Mouse (Mus musculus) embryonic facial prominence, embryonic 11.5 days (tissue): Measurements from ENCODE around the gene Taf1b. TPM values are rescaled to one million over a fixed set of nuclear protein-coding genes. Genes with fewer than 3 reads are reported as not detected.

Experiments used
- ATAC-seq: fragments of 200-750 bp; cut with Nextera tagmentation; replicated peaks from 2 replicates; pipeline ENCODE4 v1.8.0; 2017; ENCODE audit warnings: low read depth; ENCODE audit not compliant: insufficient number of reproducible peaks, low FRiP score, low TSS enrichment
- DNase-seq: peaks from one replicate; pipeline ENCODE4 v3.0.0-alpha.2; 2015; ENCODE audit warnings: low spot score
- H3K27ac ChIP-seq: fragments of 300-500 bp; sonication (generic); replicated peaks from 2 replicates; pipeline ENCODE4 v1.5.1; 2014; ENCODE audit warnings: mild to moderate bottlenecking, low read depth, low read length, control low read depth
- H3K27me3 ChIP-seq: fragments of 300-500 bp; sonication (generic); 2 replicates; pipeline ENCODE4 v1.6.1; 2014; ENCODE audit warnings: mild to moderate bottlenecking, low read length, moderate library complexity, mixed read lengths; ENCODE audit not compliant: control insufficient read depth, insufficient read depth
- H3K36me3 ChIP-seq: fragments of 300-500 bp; sonication (generic); replicated peaks from 2 replicates; pipeline ENCODE4 v1.6.1; 2014; ENCODE audit warnings: low read depth, mild to moderate bottlenecking, low read length, moderate library complexity, mixed read lengths; ENCODE audit not compliant: control insufficient read depth, insufficient read depth
- H3K4me1 ChIP-seq: fragments of 300-500 bp; sonication (generic); 2 replicates; pipeline ENCODE4 v1.6.1; 2014; ENCODE audit warnings: low read length, mixed read lengths; ENCODE audit not compliant: control insufficient read depth, insufficient read depth
- H3K4me2 ChIP-seq: fragments of 300-500 bp; sonication (generic); 2 replicates; pipeline ENCODE4 v1.6.1; 2014; ENCODE audit warnings: low read depth, mild to moderate bottlenecking, control low read depth, low read length, moderate library complexity
- H3K4me3 ChIP-seq: fragments of 300-500 bp; sonication (generic); 2 replicates; pipeline ENCODE4 v1.5.1; 2014; ENCODE audit warnings: low read depth, low read length, control low read depth
- H3K9ac ChIP-seq: fragments of 300-500 bp; sonication (generic); replicated peaks from 2 replicates; pipeline ENCODE4 v1.6.1; 2014; ENCODE audit warnings: mild to moderate bottlenecking, control low read depth, low read length
- H3K9me3 ChIP-seq: fragments of 300-500 bp; sonication (generic); replicated peaks from 2 replicates; pipeline ENCODE4 v1.6.1; 2016; ENCODE audit warnings: mild to moderate bottlenecking, low read length, inconsistent platforms, mixed read lengths; ENCODE audit not compliant: control insufficient read depth
- WGBS: fragments of 180-500 bp; shearing (Covaris S2); extraction: QIAGEN DNeasy Blood & Tissue Kit; methylation state at CpG from one replicate; pipeline ENCODE4 v1.1.7; 2014; 5-methylcytosine and 5-hydroxymethylcytosine counted together
- polyA plus RNA-seq: library from polyadenylated mRNA; unstranded; fragments of >200 nt; fragmentation: Nextera tagmentation; extraction: Ambion mirVana; gene quantifications from 2 replicates; pipeline ENCODE4 v1.2.1, GENCODE M21; 2014

The Taf1b gene
- polyA plus RNA-seq, 1 experiment from 2014 or later: 36.0 TPM

DNA sequence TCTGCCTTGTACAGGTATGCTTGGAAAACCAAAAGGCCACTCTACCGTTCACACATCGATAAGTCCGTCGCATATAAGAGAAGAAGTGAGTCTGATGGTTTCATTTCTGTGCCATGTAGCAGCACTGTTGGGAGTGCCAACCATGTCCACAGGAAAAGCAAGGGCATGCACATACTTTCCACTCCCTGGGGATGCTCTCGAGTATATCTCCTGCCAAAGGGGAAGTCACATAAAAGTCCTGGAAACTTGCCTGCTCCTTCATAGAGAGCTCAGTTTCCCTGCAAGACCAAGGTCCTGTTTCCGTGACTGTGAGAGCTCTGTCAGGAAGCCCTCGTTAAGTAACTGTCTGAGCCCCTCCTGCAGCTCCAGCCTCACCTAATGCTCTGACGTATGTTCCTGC is 57.8 kb downstream of the Taf1b start:
- WGBS: 75% methylated on average over 8 of the region's 8 CpGs

DNA sequence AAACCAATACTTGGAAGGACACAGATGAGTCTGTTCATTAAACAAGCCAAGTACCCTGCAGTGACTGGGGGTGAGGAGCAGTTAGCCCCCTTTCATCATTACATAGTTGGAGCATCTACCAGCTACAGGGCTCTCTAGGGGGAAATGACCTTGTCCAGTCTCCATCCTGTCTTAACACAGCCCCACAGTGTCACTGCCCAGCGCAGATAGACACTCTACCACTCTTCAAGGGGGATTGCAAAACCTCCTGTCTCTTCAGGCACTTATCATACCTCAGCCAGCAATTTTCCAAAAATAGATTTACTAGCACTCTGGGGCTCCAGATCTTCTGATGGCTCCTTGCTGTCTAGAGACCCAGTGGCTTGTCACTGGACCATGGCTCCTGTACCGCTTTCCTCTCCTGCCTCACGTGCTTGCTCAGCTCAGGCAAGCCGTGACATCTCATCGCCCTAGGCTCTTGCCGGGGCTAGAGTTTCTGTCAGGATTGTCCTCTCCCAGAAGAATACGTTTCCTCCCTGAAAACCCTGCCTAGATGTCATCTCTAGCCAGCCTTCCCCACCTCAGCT is 65.3 kb downstream of the Taf1b start:
- Histone ChIP-seq H3K4me2 (no peak overlapping the region), H3K4me1 (no peaks in the 10 kb centered on the region), H3K36me3 (no peaks in the 10 kb centered on the region), H3K4me3 (no peak overlapping the region), H3K27me3 (no peaks in the 10 kb centered on the region), H3K9me3 (no peaks in the 10 kb centered on the region), H3K9ac (no peak overlapping the region), H3K27ac (no peak overlapping the region)
- no peak for ATAC-seq
- 80% methylated on average over 7 of the region's 7 CpGs for WGBS
- DNase-seq: no peak

More for the DNA sequence above, 57.8 kb downstream of the Taf1b start:
- H3K27me3 ChIP-seq: no peaks in the 10 kb centered on the region
- H3K4me2 ChIP-seq: no peak overlapping the region
- H3K36me3 ChIP-seq: no peaks in the 10 kb centered on the region
- H3K9me3 ChIP-seq: no peaks in the 10 kb centered on the region
- DNase-seq (no peak), ATAC-seq (no peak)
- no peak overlapping the region for H3K4me3 ChIP-seq
- no peak overlapping the region for H3K27ac ChIP-seq
- no peak overlapping the region for H3K9ac ChIP-seq
- H3K4me1 ChIP-seq: no peaks in the 10 kb centered on the region

GRCm38 (mm10) chr12:24565311-24565710 is 67.2 kb downstream of the Taf1b start:
- ATAC-seq (no peak), DNase-seq (no peak)
- Histone ChIP-seq H3K27ac (no peak overlapping the region), H3K9ac (no peak overlapping the region), H3K4me2 (no peak overlapping the region), H3K36me3 (no peaks in the 10 kb centered on the region), H3K4me3 (no peak overlapping the region), H3K9me3 (no peaks in the 10 kb centered on the region), H3K4me1 (no peaks in the 10 kb centered on the region), H3K27me3 (no peaks in the 10 kb centered on the region)
- 75% methylated on average over 6 of the region's 6 CpGs for WGBS

GRCm38 (mm10) chr12:24567606-24568005 is 69.4 kb downstream of the Taf1b start:
- no peaks in the 10 kb centered on the region for H3K9me3 ChIP-seq
- no peak overlapping the region for H3K9ac ChIP-seq
- no peak overlapping the region for H3K4me2 ChIP-seq
- peaks cover 4% of the 10 kb centered on the region for H3K27me3 ChIP-seq
- no peak overlapping the region for H3K4me3 ChIP-seq
- no peak for DNase-seq
- H3K27ac ChIP-seq: no peak overlapping the region
- no peak for ATAC-seq
- H3K36me3 ChIP-seq: no peaks in the 10 kb centered on the region
- WGBS: 82% methylated on average over 3 of the region's 3 CpGs
- H3K4me1 ChIP-seq: no peaks in the 10 kb centered on the region; the same call in 1 of the 2 replicates

GRCm38 (mm10) chr12:24571523-24572392 is 73.6 kb downstream of the Taf1b start, which contains the start of gene Grhl1:
Gene Grhl1 (plus strand): TSS chr12:24572283.
- H3K9me3 ChIP-seq: no peaks in the 10 kb centered on the region
- no peaks in the 10 kb centered on the region for H3K36me3 ChIP-seq
- peak within 1 kb of the TSS; percentile 56 for H3K4me3 ChIP-seq
- H3K27ac ChIP-seq: no peak within 1 kb of the TSS
- 2% methylated on average over 49 of the region's 64 CpGs for WGBS
- peak; percentile 97 for ATAC-seq
- H3K9ac ChIP-seq: peak within 1 kb of the TSS; percentile 42
- peaks cover 9% of the 10 kb centered on the region for H3K27me3 ChIP-seq
- no peaks in the 10 kb centered on the region; the same call in 1 of the 2 replicates for H3K4me1 ChIP-seq
- H3K4me2 ChIP-seq: peak within 1 kb of the TSS; percentile 87
- peak; percentile 95 for DNase-seq

DNA sequence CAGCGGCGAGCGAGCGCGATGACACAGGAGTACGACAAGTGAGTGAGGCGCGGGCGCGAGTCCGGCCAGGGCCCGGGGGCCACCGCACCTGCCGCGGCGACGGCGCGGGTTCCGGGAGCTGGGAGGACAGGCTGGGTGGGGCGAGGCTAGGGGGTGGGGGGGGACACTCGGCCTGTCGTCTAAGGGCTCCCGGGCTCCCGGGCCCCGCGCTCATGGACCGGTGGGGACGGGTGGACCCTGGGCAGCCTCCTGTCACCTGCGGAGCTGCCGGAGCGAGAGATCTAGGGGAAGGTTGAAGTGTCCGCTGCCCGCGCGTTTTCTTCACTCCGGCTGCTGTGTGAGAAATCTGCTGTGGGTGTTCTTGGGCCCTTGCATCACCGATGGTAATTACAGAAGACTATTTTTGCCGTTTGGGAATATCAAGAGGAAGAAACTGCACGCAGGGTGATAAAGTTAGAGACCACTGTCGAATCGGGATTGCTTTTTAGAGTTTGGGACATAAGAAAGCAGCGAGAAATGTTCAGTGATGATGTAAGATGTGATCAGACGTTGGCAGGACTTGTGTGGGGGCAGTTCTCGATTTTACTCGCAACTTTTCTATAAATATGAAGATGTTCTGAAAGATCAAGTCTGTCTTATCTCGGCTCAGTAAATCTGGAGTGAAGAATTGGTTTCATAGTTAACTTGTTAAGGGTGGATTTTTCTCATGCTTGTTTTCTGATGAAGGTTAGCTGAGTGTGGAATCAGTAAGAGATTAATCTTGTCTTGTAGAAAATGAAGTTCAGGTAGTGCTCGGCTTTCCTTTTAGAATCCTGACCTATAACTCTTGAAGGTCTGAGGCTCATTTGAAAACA is 74.5 kb downstream of the Taf1b start:
- 5% methylated on average over 48 of the region's 48 CpGs for WGBS

GRCm38 (mm10) chr12:24573275-24573580 is 75.1 kb downstream of the Taf1b start:
- H3K9ac ChIP-seq: no peak overlapping the region
- H3K9me3 ChIP-seq: no peaks in the 10 kb centered on the region
- H3K27me3 ChIP-seq: peaks cover 9% of the 10 kb centered on the region
- DNase-seq (no peak), ATAC-seq (no peak)
- no peak overlapping the region for H3K27ac ChIP-seq
- no peaks in the 10 kb centered on the region for H3K36me3 ChIP-seq
- H3K4me1 ChIP-seq: no peaks in the 10 kb centered on the region; the same call in 1 of the 2 replicates
- no peak overlapping the region for H3K4me2 ChIP-seq
- H3K4me3 ChIP-seq: no peak overlapping the region
- 63% methylated on average over 3 of the region's 3 CpGs for WGBS

More for the DNA sequence above, 74.5 kb downstream of the Taf1b start:
- Histone ChIP-seq H3K9me3 (no peaks in the 10 kb centered on the region), H3K4me3 (peak overlapping the region; percentile 56), H3K4me2 (peak overlapping the region; percentile 87), H3K27ac (no peak overlapping the region), H3K4me1 (no peaks in the 10 kb centered on the region; the same call in 1 of the 2 replicates), H3K36me3 (no peaks in the 10 kb centered on the region), H3K9ac (peak overlapping the region; percentile 41), H3K27me3 (peaks cover 9% of the 10 kb centered on the region)
- DNase-seq (no peak), ATAC-seq (peak; percentile 75)
